Comparison of ENCODE assay signal across 8 mouse cellular contexts in the genomic region with DNA sequence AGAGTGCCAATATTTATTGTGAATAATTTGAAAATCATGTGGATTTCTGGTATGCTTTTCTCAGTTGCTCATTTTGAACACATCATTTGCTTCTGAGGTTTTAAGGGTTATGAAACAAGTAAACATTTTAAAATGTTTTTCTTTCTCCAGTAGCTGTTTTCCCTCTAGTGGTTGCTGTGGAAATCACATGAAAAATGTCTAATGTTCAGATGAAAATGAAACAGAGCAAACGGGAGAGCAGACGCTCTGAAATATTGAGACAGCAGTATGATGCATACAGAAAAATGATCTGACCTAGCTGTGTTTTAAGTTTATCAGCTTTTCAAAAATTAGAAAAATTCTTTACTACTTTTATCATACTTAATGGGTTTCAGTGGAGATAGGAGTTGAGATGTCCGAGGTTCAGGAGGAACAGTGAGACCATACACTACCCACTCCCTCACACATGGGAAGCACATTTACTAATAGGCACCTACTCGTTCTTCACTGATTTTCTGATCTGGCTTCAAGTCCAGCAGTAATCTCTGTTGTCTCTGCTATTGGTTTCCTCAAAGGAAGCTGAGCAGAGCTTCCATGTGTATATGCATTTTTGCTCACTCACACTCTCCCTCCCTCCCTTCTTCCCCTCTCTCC. TPM values are rescaled to one million over a fixed set of nuclear protein-coding genes. Genes with fewer than 3 reads are reported as not detected.
DNase-seq lines count a peak whose midpoint lies in the region; ATAC-seq and TF ChIP-seq lines count a peak whose summit lies in the region.

No protein-coding gene starts in this region.

- no peaks in the 10 kb centered on the region for H3K36me3 ChIP-seq in heart, embryonic 15.5 days
- no peaks in the 10 kb centered on the region for H3K36me3 ChIP-seq in liver, postnatal 0 days (replicated peaks; ENCODE audit: insufficient read depth, low read length)
- no peaks in the 10 kb centered on the region for H3K36me3 ChIP-seq in liver, embryonic 11.5 days (ENCODE audit: control insufficient read depth, insufficient read depth, low read length)

- no peak overlapping the region for H3K4me3 ChIP-seq in heart, embryonic 15.5 days
- H3K4me3 ChIP-seq in liver, postnatal 0 days (ENCODE audit: low read depth, low read length): no peak overlapping the region
- no peak overlapping the region for H3K4me3 ChIP-seq in liver, embryonic 11.5 days (ENCODE audit: low read depth, low read length)

- H3K27ac ChIP-seq in heart, embryonic 15.5 days: no peak overlapping the region
- H3K27ac ChIP-seq in liver, postnatal 0 days (ENCODE audit: low read depth): no peak overlapping the region
- H3K27ac ChIP-seq in liver, embryonic 11.5 days (ENCODE audit: low read depth, low read length): no peak overlapping the region

- intact Hi-C loops in left cerebral cortex, postnatal 25 days (cut with DNase I): loop anchor here (5.0 kb wide), 1 partner anchor 93 kb away; no protein-coding TSS in a partner anchor
- intact Hi-C loops in heart, postnatal 14 days (cut with DNase I): no loop called here

- H3K4me2 ChIP-seq in heart, embryonic 15.5 days: peak overlapping the region; percentile 35
- no peak overlapping the region for H3K4me2 ChIP-seq in liver, postnatal 0 days (ENCODE audit: low read depth, low read length)
- no peak overlapping the region for H3K4me2 ChIP-seq in liver, embryonic 11.5 days

- H3K9ac ChIP-seq in heart, embryonic 15.5 days: no peak overlapping the region
- H3K9ac ChIP-seq in liver, postnatal 0 days (replicated peaks): no peak overlapping the region
- H3K9ac ChIP-seq in liver, embryonic 11.5 days (ENCODE audit: low read depth, low read length): no peak overlapping the region

- no peaks in the 10 kb centered on the region for H3K9me3 ChIP-seq in heart, embryonic 15.5 days (replicated peaks)
- H3K9me3 ChIP-seq in liver, postnatal 0 days (ENCODE audit: low read length): no peaks in the 10 kb centered on the region
- no peaks in the 10 kb centered on the region for H3K9me3 ChIP-seq in liver, embryonic 11.5 days (ENCODE audit: control insufficient read depth, low read length)

- no peak for ATAC-seq in heart, embryonic 15.5 days (replicated peaks; ENCODE audit: insufficient number of reproducible peaks, insufficient read depth, low FRiP score, low read depth)
- ATAC-seq in liver, postnatal 0 days: no peak
- ATAC-seq in liver, embryonic 11.5 days (replicated peaks; ENCODE audit: low FRiP score): no peak

- DNase-seq in heart, adult 9 months (ENCODE audit: low spot score in 2 of 2): no peak
- no peak for DNase-seq in liver, postnatal 0 days
- DNase-seq in liver, embryonic 11.5 days (ENCODE audit: low spot score): no peak
- peak; percentile 58 for DNase-seq in NIH3T3 (ENCODE audit: low read depth)
- peak; percentile 24 to 68 for DNase-seq in left cerebral cortex, postnatal 25 days (ENCODE audit: low spot score in 2 of 2)
- no peak for DNase-seq in urinary bladder, adult 2 months (ENCODE audit: low spot score)
- DNase-seq in heart, postnatal 14 days: no peak

- TF ChIP-seq CTCF in liver, postnatal 0 days (IDR thresholded peaks at IDR 0.05; ENCODE audit: low read depth): peak; percentile 33

- TF ChIP-seq EP300 in liver, postnatal 0 days (IDR thresholded peaks at IDR 0.05; ENCODE audit: low read depth): no peak

- H3K4me1 ChIP-seq in heart, embryonic 15.5 days (replicated peaks): no peaks in the 10 kb centered on the region
- no peaks in the 10 kb centered on the region for H3K4me1 ChIP-seq in liver, postnatal 0 days (ENCODE audit: insufficient read depth)
- H3K4me1 ChIP-seq in liver, embryonic 11.5 days (replicated peaks; ENCODE audit: control insufficient read depth, insufficient read depth, low read length): no peaks in the 10 kb centered on the region

- H3K27me3 ChIP-seq in heart, embryonic 15.5 days: no peaks in the 10 kb centered on the region
- H3K27me3 ChIP-seq in liver, postnatal 0 days (ENCODE audit: insufficient read depth, low read length): no peaks in the 10 kb centered on the region
- H3K27me3 ChIP-seq in liver, embryonic 11.5 days (replicated peaks; ENCODE audit: control insufficient read depth, insufficient read depth, low read length): no peaks in the 10 kb centered on the region

- WGBS in heart, embryonic 15.5 days: 39% methylated on average over 4 of the region's 4 CpGs
- 48% methylated on average over 4 of the region's 4 CpGs for WGBS in liver, postnatal 0 days (ENCODE audit: insufficient replicate concordance)
- WGBS in liver, embryonic 11.5 days: 47% methylated on average over 4 of the region's 4 CpGs

RNA-seq across cellular contexts. Expression of a gene that starts 57.1 kb away (rescaled TPM):
- 0.31 and 0.33 TPM in 2 replicates for polyA plus RNA-seq in heart, embryonic 15.5 days (2015; fragmentation: Nextera tagmentation; extraction: Ambion mirVana)
- not detected in 2 replicates for polyA plus RNA-seq in liver, postnatal 0 days (2015; fragmentation: Nextera tagmentation; extraction: Ambion mirVana)
- 0.19 and 0.86 TPM in 2 replicates for polyA plus RNA-seq in liver, embryonic 11.5 days (2014; fragmentation: Nextera tagmentation; extraction: Ambion mirVana)
- total RNA-seq in left cerebral cortex, postnatal 25 days (2021): 10 to 100 TPM; 34.0 to 52.0 TPM
- 0.10 and 0.12 TPM in 2 replicates for polyA plus RNA-seq in urinary bladder, adult 2 months (2012; rRNA removed)
- total RNA-seq in heart, postnatal 14 days (2021): not detected

Comparison
In these comparisons a context has a peak if more than half of its experiments do, and no peak if none do; other contexts are left out.
1. DNase-seq: peak in NIH3T3 (single experiment) and left cerebral cortex, postnatal 25 days (2 of 2); none in heart, adult 9 months (0 of 2), liver, postnatal 0 days (single experiment), liver, embryonic 11.5 days (single experiment), urinary bladder, adult 2 months (single experiment) and heart, postnatal 14 days (0 of 2).